Comparison of ENCODE assay signal across 9 mouse cellular contexts in the genomic region with DNA sequence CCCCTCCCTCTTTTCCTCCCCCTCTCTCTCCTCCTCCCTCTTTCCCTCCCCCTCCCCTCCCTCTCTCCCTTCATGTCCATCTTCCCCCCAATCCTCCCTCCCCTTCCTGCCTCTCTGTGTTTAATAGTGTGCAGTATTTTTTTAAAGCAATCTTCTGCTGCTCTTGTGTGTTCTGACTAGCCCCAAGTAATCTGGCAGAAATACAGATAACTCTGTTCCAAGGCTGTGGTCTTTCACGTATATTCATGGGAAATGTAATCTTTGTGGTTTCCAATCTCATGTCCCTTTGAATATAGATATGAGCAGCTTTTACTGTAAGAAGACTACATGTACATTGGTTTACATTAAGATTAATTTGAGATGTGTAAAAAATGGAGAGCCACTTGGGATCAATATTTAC.
"Had no signal": no experiment of that assay in that cellular context is flagged by ENCODE, and none has a peak within 500 bp of the region (broad histone marks: within the 10 kb centered on the region; RNA-seq: fewer than 3 reads in every experiment).

No protein-coding gene starts in this region.

- H3K9me3 ChIP-seq: kidney, embryonic 15.5 days; limb, embryonic 10.5 days; liver, embryonic 12.5 days; midbrain, embryonic 13.5 days had no signal

- H3K9ac ChIP-seq: kidney, embryonic 15.5 days; liver, embryonic 12.5 days; midbrain, embryonic 13.5 days had no signal

- H3K4me3 ChIP-seq: kidney, embryonic 15.5 days; left cerebral cortex, adult 2 months; limb, embryonic 10.5 days; liver, embryonic 12.5 days; midbrain, embryonic 13.5 days had no signal

- ATAC-seq: liver, embryonic 12.5 days; midbrain, embryonic 13.5 days had no signal

- H3K4me2 ChIP-seq: kidney, embryonic 15.5 days; liver, embryonic 12.5 days; midbrain, embryonic 13.5 days had no signal

- H3K36me3 ChIP-seq: kidney, embryonic 15.5 days; limb, embryonic 10.5 days; liver, embryonic 12.5 days; midbrain, embryonic 13.5 days had no signal

- DNase-seq: kidney, adult 2 months; kidney, postnatal 14 days; right cerebral cortex, postnatal 14 days; thymus, postnatal 36 days had no signal

- H3K27me3 ChIP-seq: kidney, embryonic 15.5 days; midbrain, embryonic 13.5 days had no signal

- H3K27ac ChIP-seq: left cerebral cortex, adult 2 months; limb, embryonic 10.5 days; midbrain, embryonic 13.5 days had no signal

- H3K4me1 ChIP-seq: midbrain, embryonic 13.5 days had no signal
